Mouse (Mus musculus): ENCODE data around the gene Nf2.

Gene Nf2

GRCm38 (mm10) chr11:4793006-4793405 is 56.3 kb downstream of the Nf2 start:
- no peak for DNase-seq (ENCODE audit: low spot score)

GRCm38 (mm10) chr11:4791549-4791948 is 57.8 kb downstream of the Nf2 start:
- no peak for DNase-seq (ENCODE audit: low spot score)

- no peak for DNase-seq (ENCODE audit: low spot score)
Observed at GRCm38 (mm10) chr11:4789691-4790090, 59.6 kb downstream of the Nf2 start.

GRCm38 (mm10) chr11:4784629-4785142 is 64.7 kb downstream of the Nf2 start:
- no peak for DNase-seq (ENCODE audit: low spot score)

- no peak for DNase-seq (ENCODE audit: low spot score)
Observed at GRCm38 (mm10) chr11:4783116-4783515, 66.2 kb downstream of the Nf2 start.

- no peak for DNase-seq (ENCODE audit: low spot score)
Observed at GRCm38 (mm10) chr11:4780927-4781326, 68.4 kb downstream of the Nf2 start.

GRCm38 (mm10) chr11:4772925-4773324 is 76.4 kb downstream of the Nf2 start:
- peak; percentile 31 for DNase-seq (ENCODE audit: low spot score)

GRCm38 (mm10) chr11:4771756-4772155 is 77.6 kb downstream of the Nf2 start:
- DNase-seq (ENCODE audit: low spot score) = no peak

GRCm38 (mm10) chr11:4769881-4770280 is 79.5 kb downstream of the Nf2 start:
- no peak for DNase-seq (ENCODE audit: low spot score)

- DNase-seq (ENCODE audit: low spot score) = no peak
Observed at GRCm38 (mm10) chr11:4769293-4769692, 80.0 kb downstream of the Nf2 start.

GRCm38 (mm10) chr11:4768399-4768798 is 80.9 kb downstream of the Nf2 start:
- DNase-seq (ENCODE audit: low spot score) = no peak

GRCm38 (mm10) chr11:4764476-4764875 is 84.9 kb downstream of the Nf2 start:
- DNase-seq (ENCODE audit: low spot score) = no peak

GRCm38 (mm10) chr11:4763631-4764030 is 85.7 kb downstream of the Nf2 start:
- no peak for DNase-seq (ENCODE audit: low spot score)

- DNase-seq (ENCODE audit: low spot score) = no peak
Observed at GRCm38 (mm10) chr11:4762511-4762910, 86.8 kb downstream of the Nf2 start.

- no peak for DNase-seq (ENCODE audit: low spot score)
Observed at GRCm38 (mm10) chr11:4761991-4762390, 87.3 kb downstream of the Nf2 start.

GRCm38 (mm10) chr11:4760438-4760837 is 88.9 kb downstream of the Nf2 start:
- no peak for DNase-seq (ENCODE audit: low spot score)

- DNase-seq (ENCODE audit: low spot score) = no peak
Observed at GRCm38 (mm10) chr11:4757789-4758158, 91.6 kb downstream of the Nf2 start.

GRCm38 (mm10) chr11:4756984-4757788 is 92.2 kb downstream of the Nf2 start:
- DNase-seq (ENCODE audit: low spot score) = no peak

GRCm38 (mm10) chr11:4756460-4756859 is 92.9 kb downstream of the Nf2 start:
- DNase-seq (ENCODE audit: low spot score) = no peak

GRCm38 (mm10) chr11:4754867-4755266 is 94.5 kb downstream of the Nf2 start:
- DNase-seq (ENCODE audit: low spot score) = no peak

GRCm38 (mm10) chr11:4754036-4754435 is 95.3 kb downstream of the Nf2 start:
- DNase-seq (ENCODE audit: low spot score) = no peak

- DNase-seq (ENCODE audit: low spot score) = no peak
Observed at GRCm38 (mm10) chr11:4752836-4753235, 96.5 kb downstream of the Nf2 start.

- DNase-seq (ENCODE audit: low spot score) = no peak
Observed at GRCm38 (mm10) chr11:4750263-4750662, 99.1 kb downstream of the Nf2 start.

GRCm38 (mm10) chr11:4747285-4747684 is 102.1 kb downstream of the Nf2 start:
- DNase-seq (ENCODE audit: low spot score) = no peak
